Mouse (Mus musculus): ENCODE results near the gene Zfp473.

- TF ChIP-seq CTCF (conservative IDR thresholded peaks at IDR 0.05; ENCODE audit: low read length) (no peak), NANOG (IDR thresholded peaks at IDR 0.05; ENCODE audit: borderline replicate concordance, low read length) (no peak), POU5F1 (IDR thresholded peaks at IDR 0.05; ENCODE audit: borderline replicate concordance, low read length) (no peak)
These were observed 55.6 kb downstream of the Zfp473 start for GRCm38 (mm10) chr7:44695223-44695622.

All from E14TG2a.4 (cell line).